Mouse (Mus musculus) lung, adult 18-20 months (tissue): ENCODE results near the gene Ccnd3.
A peak's percentile ranks its signal among the peaks of the same experiment; 100 is the strongest.
"Not testable (repeated sequence)": the region's sequence is repeated elsewhere in the genome, so short reads cannot be mapped to it uniquely, and the experiment has no call there.

Source experiments
- DNase-seq, 2 experiments: peaks; one replicate each; pipeline ENCODE4 v3.0.0; 2022; ENCODE audit warnings: mixed read lengths in 2 of 2

Gene Ccnd3

DNA sequence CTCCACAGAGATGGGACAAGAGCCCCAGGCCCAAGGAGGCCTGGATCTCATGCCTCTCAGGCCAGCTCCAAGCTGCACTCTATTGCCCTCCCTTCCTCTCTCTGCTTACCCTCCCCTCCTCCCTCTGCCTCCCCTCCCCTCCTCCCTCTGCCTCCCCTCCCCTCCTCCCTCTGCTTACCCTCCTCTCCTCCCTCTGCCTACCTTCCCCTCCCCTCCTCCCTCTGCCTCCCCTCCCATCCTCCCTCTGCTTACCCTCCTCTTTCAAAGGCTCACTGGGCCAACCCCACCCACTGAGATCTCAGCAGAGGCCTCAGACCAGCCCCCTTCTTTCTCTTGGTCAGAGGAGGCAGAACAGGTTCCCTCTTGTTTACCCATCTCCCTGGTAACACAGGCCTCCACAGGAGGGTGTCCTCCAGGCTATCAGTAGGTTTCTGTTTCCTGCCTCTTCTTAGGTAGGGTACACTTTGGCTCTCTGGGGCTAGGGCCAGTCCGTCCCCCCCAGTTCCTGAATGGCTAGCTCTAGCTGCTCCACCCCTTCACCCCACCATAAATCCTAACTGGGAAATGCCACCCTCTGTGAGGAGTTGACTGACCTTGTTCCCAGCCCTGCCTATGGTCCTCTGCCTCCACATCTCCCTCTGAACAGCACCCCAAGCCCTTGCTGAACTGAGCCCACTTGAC lies 20.5 kb upstream of the Ccnd3 start:
- peak; percentile 82 to 91 for DNase-seq

DNA sequence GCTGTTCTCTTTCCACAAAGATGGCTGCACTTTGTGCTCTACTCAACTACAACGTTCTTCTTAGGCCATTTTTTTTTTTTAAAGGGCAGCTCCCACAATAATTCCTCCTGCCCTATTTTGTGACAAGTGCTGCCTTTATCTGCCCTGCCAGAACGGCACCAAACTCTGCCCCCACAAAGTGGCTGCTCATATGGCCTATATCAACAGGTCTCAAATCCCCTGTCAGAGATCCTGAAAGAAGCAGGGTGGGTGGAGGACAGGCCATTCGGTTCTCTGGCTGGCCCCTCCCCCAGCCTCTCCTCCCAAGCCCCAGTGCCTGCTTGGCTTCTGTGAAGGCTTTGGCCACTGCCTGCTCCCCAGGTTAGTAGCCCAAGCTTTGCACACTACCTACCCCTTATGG lies 19.9 kb upstream of the Ccnd3 start:
- no peak for DNase-seq

DNA sequence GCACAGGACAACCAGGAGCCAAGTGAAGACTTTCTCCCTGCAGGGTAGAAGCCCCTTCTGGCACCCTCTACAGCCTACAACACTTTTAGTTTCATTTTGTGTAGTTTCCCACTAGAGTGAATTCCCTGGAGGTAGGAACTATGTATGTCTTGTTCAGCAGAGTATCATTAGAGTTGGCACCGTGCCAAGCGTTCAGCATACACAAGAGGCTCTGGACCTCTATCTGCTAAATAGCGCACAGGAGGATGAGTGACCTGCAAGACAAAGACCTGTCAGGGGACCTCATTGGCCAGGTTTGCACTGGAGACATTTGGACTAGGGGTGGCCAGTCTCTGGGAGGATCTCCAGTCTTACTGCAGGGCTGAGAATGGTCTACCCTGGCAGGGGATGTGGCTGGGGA lies 19.1 kb upstream of the Ccnd3 start:
- DNase-seq, result no peak

DNA sequence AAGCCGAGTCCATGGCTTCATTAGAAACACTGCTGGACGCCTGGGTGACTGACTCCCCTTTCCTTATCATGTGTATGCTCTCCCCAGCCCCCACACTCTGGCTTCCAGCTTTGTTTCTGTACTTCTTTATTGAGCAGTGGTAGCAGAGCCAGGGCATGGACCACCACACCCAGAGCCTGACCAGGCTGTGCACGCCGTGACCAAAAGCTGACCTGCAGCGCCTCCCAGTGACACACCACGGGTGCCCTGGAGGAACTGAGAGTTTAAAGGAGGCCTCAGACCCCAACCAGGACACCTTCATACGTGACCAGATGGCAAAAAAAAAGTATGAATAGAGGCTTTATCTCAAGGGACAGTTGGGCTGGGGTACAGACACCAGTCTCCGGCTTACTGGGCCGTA lies 14.1 kb upstream of the Ccnd3 start:
- no peak for DNase-seq

DNA sequence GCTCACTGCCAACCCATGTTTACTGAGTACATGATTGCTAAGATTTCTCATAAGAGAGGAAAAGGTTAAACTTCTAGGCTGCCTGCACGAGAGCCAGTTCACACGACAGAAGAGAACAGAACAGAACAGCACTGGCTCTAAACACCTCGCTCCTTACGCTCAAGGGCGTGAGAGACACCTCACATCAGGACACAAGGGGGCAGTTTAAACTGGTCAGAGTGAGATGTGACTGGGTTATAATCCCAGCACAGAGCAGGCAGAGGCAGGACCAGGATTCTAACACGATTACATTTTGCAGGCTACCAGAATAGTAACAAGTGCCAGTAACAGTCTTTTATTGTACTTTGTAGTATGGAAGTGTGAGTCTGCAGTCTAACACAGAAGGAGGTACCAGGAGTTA lies 12.1 kb upstream of the Ccnd3 start:
- DNase-seq, result no peak

DNA sequence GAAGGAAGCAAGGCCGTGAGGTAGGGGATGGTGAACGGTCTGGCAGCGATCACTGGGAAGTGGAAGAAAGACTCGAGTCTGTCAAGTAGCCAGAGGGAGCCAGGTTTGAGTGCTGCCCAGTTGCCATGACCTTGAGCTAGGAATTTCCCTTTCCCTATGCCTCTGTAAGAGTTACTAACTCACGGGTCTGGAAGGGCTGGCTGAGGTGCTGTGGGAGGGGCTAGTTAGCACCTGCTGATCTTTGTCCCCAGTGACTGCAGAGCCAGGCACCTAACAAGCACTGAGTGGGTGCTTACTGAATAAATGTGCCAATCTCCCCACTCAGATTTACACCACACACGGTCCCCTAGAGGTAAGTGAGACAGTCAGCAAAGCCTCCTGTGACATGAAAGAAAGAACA lies 11.2 kb upstream of the Ccnd3 start:
- DNase-seq, result no peak

DNA sequence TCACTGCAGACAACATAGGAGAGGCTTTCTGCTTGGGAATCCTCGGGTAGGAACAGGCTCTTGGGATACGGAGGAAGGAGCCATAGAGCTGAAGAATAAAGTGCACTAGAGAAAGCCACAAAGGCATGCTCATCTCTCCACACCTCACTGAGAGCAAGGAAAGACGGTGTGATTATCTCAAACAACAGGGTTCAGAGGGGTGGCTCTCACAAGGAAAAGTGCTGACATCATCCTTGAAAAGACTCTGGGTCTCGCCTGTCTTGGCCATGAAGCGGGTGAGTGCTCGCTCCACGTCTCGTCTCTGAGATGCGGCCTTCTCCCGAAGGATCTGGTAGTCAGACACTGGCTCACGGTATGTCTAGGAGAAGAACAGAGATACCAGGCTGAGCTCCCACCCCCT lies 10.7 kb upstream of the Ccnd3 start:
- no peak for DNase-seq

DNA sequence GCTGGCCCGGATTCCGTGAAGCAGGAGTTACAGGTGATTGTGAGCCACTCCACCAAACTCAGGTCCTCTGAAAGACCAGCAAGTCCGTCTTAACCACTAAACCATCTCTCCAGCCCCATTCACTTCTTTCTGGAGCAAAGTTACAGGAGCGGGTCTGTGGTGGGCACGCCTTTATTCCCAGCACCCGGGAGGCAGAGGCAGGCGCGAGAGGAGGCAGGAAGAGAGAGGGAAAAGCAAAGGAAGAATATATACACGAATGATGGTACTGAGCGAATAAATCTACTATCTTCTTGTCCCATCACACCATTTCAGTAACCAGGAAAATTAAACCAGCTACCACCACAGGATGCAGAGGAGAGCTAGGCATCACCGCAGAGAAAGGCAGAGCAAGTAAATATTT lies 3.3 kb upstream of the Ccnd3 start:
- no peak for DNase-seq

DNA sequence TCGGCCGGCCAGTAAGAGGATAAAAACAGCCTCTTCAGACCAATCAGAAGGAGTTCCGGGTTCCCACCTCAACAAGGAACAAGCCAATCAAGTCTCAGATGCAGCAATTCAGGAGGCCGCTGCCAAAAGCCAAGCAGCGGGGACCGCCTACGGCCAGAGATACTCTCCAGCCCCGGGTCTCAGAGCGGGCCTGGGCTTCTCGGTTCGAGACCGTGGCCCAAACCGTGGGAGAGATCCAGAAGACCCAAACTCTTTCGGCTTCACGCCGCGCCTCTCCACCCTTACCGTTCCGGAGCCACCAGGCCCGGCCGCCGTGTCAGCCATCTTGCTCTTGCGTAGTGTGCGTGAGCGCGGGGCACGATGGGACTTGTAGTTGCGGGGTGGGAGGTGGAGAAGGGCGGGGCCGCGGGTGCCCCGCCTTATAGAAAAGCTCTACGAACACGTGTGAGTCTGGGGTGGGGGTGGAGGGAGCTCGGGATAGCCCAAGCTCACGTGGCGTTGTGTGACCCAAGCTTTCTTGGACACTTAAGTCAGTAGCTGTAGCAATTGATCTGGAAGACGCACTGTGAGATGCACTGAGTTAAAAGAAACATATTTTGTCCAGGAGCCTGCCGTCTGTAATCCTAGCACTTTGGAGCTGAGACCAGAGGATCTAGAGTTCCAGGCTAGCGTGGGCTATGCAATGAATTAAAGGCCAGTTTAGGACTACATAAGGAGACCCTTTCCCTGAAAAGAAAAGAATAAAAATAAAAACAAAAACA lies 2.7 kb upstream of the Ccnd3 start, which contains the start of gene Taf8:
TSS of gene Taf8 (minus strand) at position 347 of the 761 bp plus-strand sequence.
- peak; percentile 93 to 94 for DNase-seq

DNA sequence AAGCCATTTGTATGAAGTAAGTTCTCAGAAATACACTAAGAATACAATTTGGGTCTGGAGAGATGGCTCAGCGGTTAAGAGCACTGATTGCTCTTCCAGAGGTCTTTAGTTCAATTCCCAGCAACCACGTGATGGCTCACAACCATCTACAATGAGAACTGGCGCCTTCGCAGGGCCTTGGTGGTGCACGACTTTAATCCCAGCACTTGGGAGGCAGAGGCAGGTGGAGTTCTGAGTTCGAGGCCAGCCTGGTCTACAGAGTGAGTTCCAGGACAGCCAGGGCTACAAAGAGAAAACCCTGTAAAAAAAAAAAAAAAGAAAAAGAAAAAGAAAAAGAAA lies 2.2 kb upstream of the Ccnd3 start:
- DNase-seq, result not testable (repeated sequence)

DNA sequence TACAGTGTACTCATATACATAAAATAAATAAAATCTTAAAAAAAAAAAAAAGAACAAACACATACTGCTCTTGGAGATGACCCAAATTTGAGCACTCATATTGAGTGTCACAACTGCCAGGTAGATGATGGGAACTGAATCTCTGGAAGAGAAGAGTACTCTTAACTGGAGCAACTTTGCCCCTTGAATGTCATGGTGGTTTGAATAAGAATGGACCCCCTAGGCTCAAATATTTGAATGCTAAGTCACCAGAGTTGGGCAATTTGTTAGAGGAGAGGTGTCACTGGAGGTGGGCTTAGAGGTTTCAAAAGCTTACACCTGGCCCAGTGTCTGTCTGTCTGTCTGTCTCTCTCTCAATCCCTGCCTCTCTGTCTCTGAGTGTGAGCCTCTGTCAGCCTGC lies 1.2 kb upstream of the Ccnd3 start:
- no peak for DNase-seq

DNA sequence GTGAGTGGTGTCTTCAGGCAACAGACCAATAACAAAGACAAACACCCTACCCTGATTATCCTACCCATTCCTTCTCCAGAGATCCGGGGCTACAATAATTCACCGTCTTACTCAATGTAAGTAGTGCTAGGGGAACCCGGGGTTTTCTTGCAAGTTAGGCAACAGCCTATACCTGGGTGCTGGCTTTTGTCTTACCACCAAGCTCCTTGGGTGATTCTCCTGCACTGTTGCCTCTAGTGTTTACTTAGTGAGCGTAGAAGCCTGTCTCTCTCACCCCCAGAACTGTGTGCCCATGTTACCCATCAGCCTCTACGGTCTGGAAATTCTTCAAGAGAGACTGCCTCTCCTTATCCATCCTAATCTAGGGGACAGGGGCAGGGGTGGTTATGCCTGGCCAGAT lies 623 bp upstream of the Ccnd3 start:
- DNase-seq, result no peak

DNA sequence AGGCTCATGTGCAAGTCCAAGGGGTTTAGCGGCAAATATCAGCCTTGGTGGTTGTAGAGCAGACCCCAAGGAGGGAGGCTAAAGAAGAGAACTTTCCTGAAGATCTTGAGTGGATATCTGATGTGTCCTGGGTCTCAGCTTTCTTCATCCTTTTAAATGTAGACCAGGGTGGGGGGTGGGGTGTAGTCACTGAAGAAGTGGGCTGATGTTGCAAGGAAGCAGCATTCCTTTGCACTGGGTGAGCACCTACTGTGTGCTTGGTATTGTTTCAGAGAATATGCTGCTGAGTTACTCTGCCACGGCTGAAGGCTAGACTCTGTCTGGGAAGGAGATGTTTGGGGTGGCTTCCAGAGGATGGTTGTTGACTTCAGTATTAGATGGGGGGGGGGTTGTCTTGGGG lies 715 bp downstream of the Ccnd3 start:
- DNase-seq, result no peak

DNA sequence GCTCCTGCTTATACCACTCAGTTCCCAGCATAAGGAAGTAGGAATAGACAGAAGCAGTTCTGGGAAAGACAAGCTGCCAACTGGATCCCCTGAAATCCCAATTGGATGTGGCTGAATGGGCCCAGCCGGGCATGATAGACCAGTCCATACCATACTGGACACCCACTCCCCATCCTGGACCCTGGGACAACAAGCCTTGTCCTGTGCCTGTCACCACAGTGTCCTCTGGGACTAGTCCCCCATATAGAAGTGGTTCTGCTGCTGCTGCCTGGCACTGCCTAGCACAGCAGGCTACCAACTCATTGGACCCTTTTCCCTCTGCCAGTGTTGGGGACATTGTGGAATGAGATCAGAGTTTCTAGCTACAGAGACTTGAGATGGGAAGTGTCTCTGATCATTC lies 1.2 kb downstream of the Ccnd3 start:
- DNase-seq, result no peak

DNA sequence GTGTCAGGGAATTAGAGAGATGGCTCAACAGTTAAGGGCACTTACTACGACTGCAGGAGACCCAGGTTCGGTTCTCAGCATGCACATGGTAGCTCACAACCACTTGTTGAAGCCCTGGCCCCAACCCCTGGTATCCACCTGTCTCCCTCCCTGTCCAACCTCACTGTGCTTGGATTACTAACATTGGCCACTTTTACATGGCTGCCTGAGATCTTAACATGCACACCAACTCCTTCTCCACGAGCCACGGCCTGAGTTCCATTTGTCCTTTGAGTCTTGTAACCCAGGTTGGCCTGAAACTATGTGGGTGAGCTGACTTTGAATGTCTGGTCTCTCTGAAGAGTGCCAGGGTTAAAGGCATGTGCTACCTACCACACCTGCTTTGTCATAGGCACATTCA lies 1.8 kb downstream of the Ccnd3 start:
- no peak for DNase-seq

DNA sequence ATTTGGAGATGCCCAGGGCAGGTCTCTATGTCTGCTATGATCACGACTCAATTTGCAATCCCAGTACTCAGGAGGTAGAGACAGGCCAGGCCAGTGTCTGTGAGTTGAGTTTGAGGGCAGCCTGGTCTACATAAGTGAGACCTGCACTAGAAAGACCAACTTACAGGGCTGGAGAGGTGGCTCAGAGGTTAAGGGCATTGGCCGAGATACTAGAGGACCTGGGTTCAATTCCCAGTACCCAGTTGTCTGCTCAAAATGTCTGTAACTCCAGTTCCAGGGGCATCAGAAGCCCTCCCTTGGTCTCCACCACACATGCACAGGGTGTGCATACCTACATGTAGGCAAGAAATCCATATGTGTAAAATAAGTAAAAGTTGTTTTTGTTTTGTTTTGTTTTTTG lies 2.7 kb downstream of the Ccnd3 start:
- DNase-seq, result no peak

DNA sequence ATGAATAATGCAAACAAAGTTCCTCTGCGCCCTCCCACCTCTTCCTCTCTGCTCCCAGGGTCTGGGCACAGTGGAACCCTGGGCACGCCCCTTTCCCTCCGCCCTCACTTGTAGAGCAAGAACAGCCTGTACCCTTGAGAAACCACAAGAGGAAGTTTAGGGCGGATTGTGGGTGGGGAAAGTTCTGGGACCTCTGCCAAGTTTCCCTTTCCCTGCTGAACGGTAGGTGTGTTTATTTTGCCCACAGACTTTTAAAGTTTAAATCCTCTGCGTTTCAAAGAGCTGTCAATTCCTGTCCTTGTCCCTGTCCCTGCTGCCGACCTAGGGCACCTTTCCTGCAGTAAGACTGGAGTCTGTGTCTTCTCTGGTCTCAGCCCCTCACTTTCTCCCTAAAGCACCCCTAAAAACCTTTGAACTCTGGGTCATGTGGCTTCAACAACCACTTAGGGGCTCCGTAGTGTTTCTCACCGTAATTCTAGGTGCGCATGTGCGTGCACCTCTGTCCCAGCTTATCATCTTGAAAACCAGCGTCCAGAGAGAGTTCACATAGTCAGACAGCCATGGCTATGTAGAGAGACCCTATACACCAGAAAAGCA lies 3.3 kb downstream of the Ccnd3 start:
- DNase-seq, result peak; percentile 99 to 100

DNA sequence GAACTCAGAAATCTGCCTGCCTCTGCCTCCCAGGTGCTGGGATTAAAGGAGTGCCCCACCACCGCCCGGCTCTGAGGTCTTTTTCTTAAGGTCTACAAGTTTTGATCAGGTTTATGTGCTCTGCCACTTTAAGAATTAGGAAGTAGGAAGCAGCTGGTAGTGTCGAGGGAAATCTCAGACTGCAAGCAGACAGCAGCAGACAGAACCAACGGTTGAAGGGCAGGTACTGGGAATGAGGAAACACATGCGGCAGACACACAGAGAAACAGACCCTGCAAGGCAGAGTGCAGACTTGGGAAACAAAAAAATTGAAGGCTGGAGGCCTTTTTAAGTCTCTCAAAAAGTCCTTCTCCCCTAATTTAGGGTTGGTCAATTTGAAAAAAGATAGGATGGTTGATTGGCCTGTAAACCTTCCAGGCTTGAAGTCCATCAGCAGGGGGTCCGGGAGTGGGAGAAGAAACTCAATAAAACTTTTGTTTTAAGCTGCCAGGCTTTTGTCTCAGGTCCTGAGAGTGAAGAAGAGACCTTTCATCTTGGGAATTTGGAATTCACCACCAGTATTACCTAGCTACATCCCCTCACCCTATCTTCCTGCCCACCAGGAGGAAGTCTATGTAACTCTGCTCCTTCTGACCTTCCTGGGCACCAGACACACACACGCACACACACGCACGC lies 4.3 kb downstream of the Ccnd3 start:
- peak in 1 of 2 experiments; percentile 44 for DNase-seq

DNA sequence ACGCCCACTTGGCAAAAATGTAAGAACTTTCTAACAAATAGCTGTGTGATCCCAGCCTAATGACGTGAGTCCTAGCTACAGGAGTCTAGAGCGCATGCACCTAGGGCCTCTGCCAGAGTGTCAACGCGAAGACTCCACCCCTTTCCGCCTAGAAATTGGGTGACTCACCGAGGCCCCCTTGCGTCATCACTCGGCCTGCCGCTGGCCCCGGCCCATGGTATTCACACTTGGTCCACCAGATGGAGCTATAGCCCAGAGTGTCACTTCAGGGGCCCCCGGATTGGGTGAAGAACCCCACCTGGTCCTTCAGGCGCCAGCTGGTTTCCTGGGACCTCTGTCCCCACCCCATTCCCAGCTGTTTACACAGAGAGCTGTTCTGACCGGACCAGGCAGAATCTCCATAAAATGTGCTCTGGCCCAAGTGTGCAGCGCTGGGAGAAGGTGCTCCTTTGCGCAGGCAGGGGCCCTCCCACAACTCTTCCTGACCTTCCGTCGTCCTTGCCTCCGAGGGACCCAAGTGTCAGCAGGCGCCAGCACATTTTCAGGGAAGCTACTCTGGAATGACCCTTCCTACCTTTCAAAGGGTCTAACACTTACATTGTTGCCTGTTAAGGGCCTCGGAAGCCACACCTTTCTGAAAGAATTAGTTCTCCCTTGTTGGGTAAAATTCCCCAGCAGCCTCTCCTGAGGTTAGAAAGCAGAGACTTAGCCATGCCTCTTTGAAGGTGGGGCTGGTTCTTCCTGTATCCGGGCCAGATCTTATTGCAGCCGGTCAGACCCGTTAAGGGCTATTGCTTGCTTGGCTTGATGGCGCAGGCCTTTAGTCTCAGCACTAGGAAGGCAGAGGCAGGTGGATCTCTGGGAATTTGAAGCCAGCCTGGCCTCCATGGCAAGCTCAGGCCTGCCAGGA lies 6.5 kb downstream of the Ccnd3 start:
- peak; percentile 98 to 99 for DNase-seq

DNA sequence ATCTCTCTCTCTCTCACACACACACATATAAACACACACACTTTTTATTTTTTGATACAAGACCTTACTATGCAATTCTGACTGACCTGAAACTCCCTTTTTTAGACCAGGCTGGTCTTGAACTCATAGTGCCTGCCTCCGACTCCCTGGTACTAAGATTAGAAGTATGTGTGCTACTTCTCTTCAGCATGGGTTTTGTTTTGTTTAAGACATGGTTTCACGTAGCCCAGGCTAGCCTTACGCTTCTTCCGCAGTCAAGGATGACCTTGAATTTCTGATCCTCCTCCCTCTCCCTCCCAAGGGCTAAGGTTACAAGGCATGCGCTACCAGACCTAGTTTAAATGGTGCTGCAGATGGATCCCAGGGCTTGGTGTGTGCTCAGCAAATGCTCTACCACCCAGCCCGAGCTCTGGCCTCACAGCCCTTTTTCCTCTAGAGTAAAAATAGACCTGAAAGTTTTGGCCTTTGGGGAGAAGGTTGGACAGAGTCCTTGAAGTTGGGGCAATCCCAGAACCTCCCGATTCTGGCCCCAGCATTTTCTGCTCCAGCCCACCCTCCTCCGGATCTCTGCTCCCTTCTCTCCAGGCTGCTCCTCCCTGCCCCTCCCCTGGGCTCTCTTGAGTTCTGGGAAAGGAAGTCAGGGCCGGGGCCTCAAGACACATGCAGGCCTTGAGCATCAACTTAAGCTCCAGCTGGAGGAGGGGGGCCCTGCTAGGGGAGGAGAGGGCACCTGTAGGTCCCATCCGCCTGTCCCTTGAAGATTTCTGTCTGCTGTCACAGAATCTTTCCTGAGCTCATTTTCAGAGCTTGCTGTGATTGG lies 8.3 kb downstream of the Ccnd3 start:
- peak in 1 of 2 experiments; percentile 48 for DNase-seq

DNA sequence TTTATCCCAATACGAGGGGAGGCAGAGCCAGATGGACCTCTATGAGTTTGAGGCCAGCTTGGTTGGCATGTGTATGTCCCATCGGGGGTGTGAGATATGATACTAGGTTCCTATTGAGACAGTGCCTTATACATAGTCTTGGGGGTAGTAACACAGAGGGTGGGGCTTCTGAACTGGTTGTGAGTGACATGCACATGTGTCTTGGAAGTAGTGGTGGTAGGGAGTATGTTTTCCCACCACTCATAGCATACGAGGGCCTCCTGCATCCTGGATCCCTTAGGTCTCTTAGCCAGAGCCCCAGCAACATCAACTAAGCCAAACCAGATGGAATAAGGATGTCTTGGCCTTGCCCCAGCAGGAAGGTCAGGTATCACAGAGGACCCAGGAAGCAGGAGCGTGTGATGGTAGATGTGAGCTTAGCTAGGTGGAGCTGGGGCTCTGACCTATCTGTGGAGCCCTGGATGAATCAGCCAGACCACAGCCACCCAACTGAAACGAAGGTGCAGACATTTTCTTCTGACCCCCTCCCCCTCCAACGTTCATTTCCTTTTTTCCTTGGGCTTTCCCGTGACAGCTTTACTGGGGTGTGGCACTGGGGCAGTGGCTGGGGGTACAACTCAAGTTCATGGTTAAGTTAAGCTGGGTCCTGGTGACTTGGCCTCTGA lies 10.5 kb downstream of the Ccnd3 start:
- no peak for DNase-seq
